Comparison of ENCODE assay signal across 21 mouse cellular contexts in genomic region chr5:127807419-127807818, GRCm38 (mm10).
DNase-seq lines count a peak whose midpoint lies in the region; ATAC-seq and TF ChIP-seq lines count a peak whose summit lies in the region.
"Had no signal": no experiment of that assay in that cellular context is flagged by ENCODE, and none has a peak within 500 bp of the region (broad histone marks: within the 10 kb centered on the region; RNA-seq: fewer than 3 reads in every experiment).

No protein-coding gene starts in this region.

- H3K36me3 ChIP-seq in lung, embryonic 15.5 days: no peaks in the 10 kb centered on the region
- H3K36me3 ChIP-seq in lung, postnatal 0 days (ENCODE audit: insufficient read depth, low read length): no peaks in the 10 kb centered on the region
- H3K36me3 ChIP-seq: embryonic facial prominence, embryonic 13.5 days; embryonic facial prominence, embryonic 15.5 days; forebrain, embryonic 10.5 days; forebrain, embryonic 12.5 days had no signal

- no peak for TF ChIP-seq POLR2A in lung, adult 2 months (IDR thresholded peaks at IDR 0.05; ENCODE audit: borderline replicate concordance, extremely low read depth, low read depth, low read length)

- DNase-seq in lung, adult 2 months: no peak
- peak; percentile 19 for DNase-seq in lung, postnatal 0 days (ENCODE audit: low spot score)
- DNase-seq in lung, postnatal 25 days (ENCODE audit: low spot score): no peak
- DNase-seq in cerebellum, adult 11-12 months: no peak
- DNase-seq: adrenal gland, adult 2 months; adrenal gland, postnatal 10 days; adrenal gland, postnatal 25 days; cerebellum, adult 18-20 months; cerebellum, adult 8-10 months; cerebellum, adult 9-11 months; cerebellum, postnatal 14 days; cerebellum, postnatal 36 days; embryo, embryonic 11 days had no signal

- H3K9ac ChIP-seq in lung, embryonic 15.5 days: no peak overlapping the region
- no peak overlapping the region for H3K9ac ChIP-seq in lung, postnatal 0 days (replicated peaks; ENCODE audit: low read depth)
- H3K9ac ChIP-seq: embryonic facial prominence, embryonic 13.5 days; embryonic facial prominence, embryonic 15.5 days; forebrain, embryonic 12.5 days had no signal

- H3K27ac ChIP-seq in lung, embryonic 15.5 days: no peak overlapping the region
- no peak overlapping the region for H3K27ac ChIP-seq in lung, postnatal 0 days (ENCODE audit: low read length)
- H3K27ac ChIP-seq: embryonic facial prominence, embryonic 13.5 days; embryonic facial prominence, embryonic 15.5 days; forebrain, embryonic 10.5 days; forebrain, embryonic 12.5 days had no signal

- no peak overlapping the region for H3K4me2 ChIP-seq in lung, embryonic 15.5 days
- no peak overlapping the region for H3K4me2 ChIP-seq in lung, postnatal 0 days (replicated peaks; ENCODE audit: low read depth, low read length)
- H3K4me2 ChIP-seq: embryonic facial prominence, embryonic 13.5 days; embryonic facial prominence, embryonic 15.5 days; forebrain, embryonic 12.5 days had no signal

- no peaks in the 10 kb centered on the region for H3K9me3 ChIP-seq in lung, embryonic 15.5 days
- H3K9me3 ChIP-seq in lung, postnatal 0 days (ENCODE audit: low read length): no peaks in the 10 kb centered on the region
- H3K9me3 ChIP-seq: embryonic facial prominence, embryonic 13.5 days; embryonic facial prominence, embryonic 15.5 days; forebrain, embryonic 10.5 days; forebrain, embryonic 12.5 days had no signal

- TF ChIP-seq CTCF in lung, adult 2 months (IDR thresholded peaks at IDR 0.05; ENCODE audit: insufficient read depth, low read length): no peak
- no peak for TF ChIP-seq CTCF in lung, postnatal 0 days (IDR thresholded peaks at IDR 0.05)

- H3K4me1 ChIP-seq in lung, embryonic 15.5 days: no peaks in the 10 kb centered on the region
- no peaks in the 10 kb centered on the region for H3K4me1 ChIP-seq in lung, adult 2 months (ENCODE audit: control insufficient read depth, insufficient read depth, low read length)
- H3K4me1 ChIP-seq in lung, postnatal 0 days (ENCODE audit: insufficient read depth, low read depth, low read length): no peaks in the 10 kb centered on the region
- H3K4me1 ChIP-seq: embryonic facial prominence, embryonic 13.5 days; embryonic facial prominence, embryonic 15.5 days; forebrain, embryonic 10.5 days; forebrain, embryonic 12.5 days had no signal

- peak; percentile 63; the same call in 1 of the 2 replicates for ATAC-seq in lung, embryonic 15.5 days (ENCODE audit: borderline replicate concordance, extremely low read depth, low FRiP score, low TSS enrichment)
- ATAC-seq in lung, postnatal 0 days: 0 out of 2 replicates have a peak, but pooled peaks have one; percentile 30
- ATAC-seq: forebrain, embryonic 14.5 days; forebrain, embryonic 16.5 days had no signal

- TF ChIP-seq EP300 in lung, postnatal 0 days (IDR thresholded peaks at IDR 0.05): no peak

- H3K27me3 ChIP-seq in lung, embryonic 15.5 days: no peaks in the 10 kb centered on the region
- no peaks in the 10 kb centered on the region for H3K27me3 ChIP-seq in lung, postnatal 0 days (replicated peaks; ENCODE audit: insufficient read depth, low read length)
- H3K27me3 ChIP-seq: embryonic facial prominence, embryonic 13.5 days; embryonic facial prominence, embryonic 15.5 days; forebrain, embryonic 12.5 days had no signal

- H3K4me3 ChIP-seq in lung, embryonic 15.5 days: no peak overlapping the region
- no peak overlapping the region for H3K4me3 ChIP-seq in lung, adult 2 months (replicated peaks; ENCODE audit: extremely low read depth, low read depth, low read length)
- H3K4me3 ChIP-seq in lung, postnatal 0 days (ENCODE audit: low read depth, low read length): no peak overlapping the region
- H3K4me3 ChIP-seq: embryonic facial prominence, embryonic 13.5 days; embryonic facial prominence, embryonic 15.5 days; erythroblast, embryonic 14.5 days; forebrain, embryonic 10.5 days; forebrain, embryonic 12.5 days had no signal

- WGBS in lung, embryonic 15.5 days: 29% methylated on average over 3 of the region's 3 CpGs
- 44% methylated on average over 3 of the region's 3 CpGs for WGBS in lung, adult 2 months
- WGBS in lung, postnatal 0 days: 38% methylated on average over 3 of the region's 3 CpGs
